Mouse (Mus musculus): ENCODE measurements around the gene Zbtb9.

DNA sequence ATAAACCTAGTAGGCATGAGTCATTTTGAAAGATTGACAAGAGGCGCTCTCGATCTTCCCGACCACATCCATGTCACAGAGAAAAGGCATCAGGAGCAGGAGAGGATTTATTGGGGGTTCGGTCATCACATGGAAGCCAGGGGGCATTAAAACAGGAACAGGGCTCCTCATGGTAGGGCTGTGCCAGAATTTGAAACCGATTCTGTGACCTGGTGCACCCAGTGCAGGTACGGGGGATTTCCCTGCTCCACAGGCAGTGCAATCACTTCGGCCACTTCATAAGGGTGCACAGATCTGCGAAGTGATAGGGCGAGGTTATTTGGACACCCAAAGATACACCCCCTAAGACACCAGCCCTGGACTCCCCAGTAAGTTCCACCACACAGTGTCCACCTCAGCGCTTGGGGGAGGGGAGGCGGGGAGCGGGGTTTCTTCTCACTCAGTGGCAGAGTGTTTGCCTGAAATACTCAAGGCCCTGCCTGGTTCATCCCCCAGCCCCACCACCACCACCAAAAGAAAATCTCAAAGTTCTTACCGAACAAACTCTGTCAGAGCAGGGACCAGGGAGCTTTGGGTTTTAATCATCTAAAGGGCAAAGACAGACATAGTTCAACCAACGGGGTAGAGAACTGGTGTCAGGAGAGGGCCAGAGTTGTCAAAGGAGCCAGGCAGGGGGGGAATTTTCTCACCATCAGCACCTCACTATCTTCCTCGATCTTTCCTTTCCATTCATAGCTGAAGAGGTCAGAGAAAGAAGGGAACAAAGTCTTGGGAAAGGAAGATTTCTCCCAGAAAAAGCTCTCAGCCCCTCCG is 34.9 kb upstream of the Zbtb9 start:
- TF ChIP-seq GATA1 (IDR thresholded peaks at IDR 0.05; ENCODE audit: low read length), result no peak
- TF ChIP-seq TAL1 (IDR thresholded peaks at IDR 0.05; ENCODE audit: low read length), result no peak

All from erythroblast, embryonic 14.5 days (primary cell).